Mouse (Mus musculus) brain, embryonic 14.5 days (tissue): Measurements from ENCODE around the gene Qrsl1.

Source experiments
- CTCF ChIP-seq: fragments of 200-500 bp; IDR thresholded peaks from 2 replicates; pipeline ENCODE4 v1.5.1; 2012; ENCODE audit warnings: inconsistent platforms, mild to moderate bottlenecking, moderate library complexity, borderline replicate concordance; ENCODE audit not compliant: insufficient read depth, insufficient read length; ENCODE audit errors: extremely low read depth
- POLR2A ChIP-seq: fragments of 200-500 bp; IDR thresholded peaks from 2 replicates; pipeline ENCODE4 v1.6.1; 2012; ENCODE audit warnings: mild to moderate bottlenecking, inconsistent platforms, borderline replicate concordance; ENCODE audit not compliant: poor library complexity, insufficient read depth, insufficient read length, severe bottlenecking; ENCODE audit errors: extremely low read depth

DNA sequence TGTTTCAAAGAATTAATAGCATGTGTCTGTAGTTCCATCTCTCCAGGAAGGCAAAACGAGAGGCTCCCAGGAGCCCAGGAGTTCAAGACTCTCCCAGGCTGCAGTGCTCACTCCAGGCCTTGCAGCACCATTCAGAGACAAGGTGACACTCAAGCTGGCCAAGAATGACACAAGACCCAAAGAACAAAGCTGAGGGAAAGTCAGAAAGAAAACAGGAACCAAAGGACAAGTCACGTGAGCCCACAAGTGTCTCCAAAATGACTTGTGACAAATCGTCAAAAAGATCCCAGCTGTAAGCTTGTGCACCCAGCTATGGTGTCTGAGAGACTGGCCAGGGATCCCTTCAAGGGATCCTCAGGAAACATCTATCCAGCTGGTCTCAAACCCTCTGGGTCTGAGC, 52.1 kb downstream of the Qrsl1 start:
- TF ChIP-seq POLR2A, result no peak
- TF ChIP-seq CTCF, result no peak
